Mouse (Mus musculus): ENCODE measurements at regions not wholly inside any gene's neighbourhood (a gene's known extent, or its start where the extent isn't known, plus 50 kb on each side); places are given as distances from the start of the nearest gene placed in this dataset.

GRCm38 (mm10) chr6:117237096-117237495, 68.8 kb downstream of the Cxcl12 start:
- DNase-seq (ENCODE audit: low read depth, low spot score) = no peak

- no peak for DNase-seq (ENCODE audit: low read depth, low spot score)
Observed at GRCm38 (mm10) chr6:117241206-117241605, 72.9 kb downstream of the Cxcl12 start.

- DNase-seq (ENCODE audit: low read depth, low spot score) = no peak
Observed at GRCm38 (mm10) chr6:117245398-117245797, 77.1 kb downstream of the Cxcl12 start.

- no peak for DNase-seq (ENCODE audit: low read depth, low spot score)
Observed at GRCm38 (mm10) chr6:117245849-117246248, 77.5 kb downstream of the Cxcl12 start.

GRCm38 (mm10) chr6:117249230-117249921, 81.0 kb downstream of the Cxcl12 start:
- no peak for DNase-seq (ENCODE audit: low read depth, low spot score)

GRCm38 (mm10) chr6:117250051-117250450, 81.7 kb downstream of the Cxcl12 start:
- no peak for DNase-seq (ENCODE audit: low read depth, low spot score)

GRCm38 (mm10) chr6:117251383-117251925, 83.1 kb downstream of the Cxcl12 start:
- DNase-seq (ENCODE audit: low read depth, low spot score) = no peak

- no peak for DNase-seq (ENCODE audit: low read depth, low spot score)
Observed at GRCm38 (mm10) chr6:117252361-117252760, 84.0 kb downstream of the Cxcl12 start.

- DNase-seq (ENCODE audit: low read depth, low spot score) = no peak
Observed at GRCm38 (mm10) chr6:117253036-117253435, 84.7 kb downstream of the Cxcl12 start.

- DNase-seq (ENCODE audit: low read depth, low spot score) = no peak
Observed at GRCm38 (mm10) chr6:117253586-117254330, 85.4 kb downstream of the Cxcl12 start.

- no peak for DNase-seq (ENCODE audit: low read depth, low spot score)
Observed at GRCm38 (mm10) chr6:117254620-117255228, 86.4 kb downstream of the Cxcl12 start.

GRCm38 (mm10) chr6:117255399-117256098, 87.2 kb downstream of the Cxcl12 start:
- DNase-seq (ENCODE audit: low read depth, low spot score) = no peak

- DNase-seq (ENCODE audit: low read depth, low spot score) = no peak
Observed at GRCm38 (mm10) chr6:117256099-117256471, 87.8 kb downstream of the Cxcl12 start.

- no peak for DNase-seq (ENCODE audit: low read depth, low spot score)
Observed at GRCm38 (mm10) chr6:117257591-117257990, 89.3 kb downstream of the Cxcl12 start.

- no peak for DNase-seq (ENCODE audit: low read depth, low spot score)
Observed at GRCm38 (mm10) chr6:117267906-117268305, 99.6 kb downstream of the Cxcl12 start.

GRCm38 (mm10) chr6:117268376-117268775, 100.0 kb downstream of the Cxcl12 start:
- DNase-seq (ENCODE audit: low read depth, low spot score) = no peak

GRCm38 (mm10) chr6:117270261-117270660, 101.9 kb downstream of the Cxcl12 start:
- DNase-seq (ENCODE audit: low read depth, low spot score) = no peak

- DNase-seq (ENCODE audit: low read depth, low spot score) = no peak
Observed at GRCm38 (mm10) chr6:117271562-117272226, 103.4 kb downstream of the Cxcl12 start.

- DNase-seq (ENCODE audit: low read depth, low spot score) = no peak
Observed at GRCm38 (mm10) chr6:117272227-117272955, 104.1 kb downstream of the Cxcl12 start.

- no peak for DNase-seq (ENCODE audit: low read depth, low spot score)
Observed at GRCm38 (mm10) chr6:117275915-117276314, 107.6 kb downstream of the Cxcl12 start.

GRCm38 (mm10) chr6:117276850-117277249, 108.5 kb downstream of the Cxcl12 start:
- DNase-seq (ENCODE audit: low read depth, low spot score) = no peak
